Mouse (Mus musculus): Measurements from ENCODE around the gene Gucd1. TPM values are rescaled to one million over a fixed set of nuclear protein-coding genes. Genes with fewer than 3 reads are reported as not detected.

Gene Gucd1
- polyA plus RNA-seq (2017; shearing (Covaris generic)) = 27.0 TPM

GRCm38 (mm10) chr10:75517758-75518143, at the start of gene Gucd1:
Gene Gucd1, minus strand, starts transcription at chr10:75517972.

GRCm38 (mm10) chr10:75561071-75561654, 43.4 kb upstream of the Gucd1 start, which contains the start of gene Ggt1:
Gene Ggt1, plus strand, starts transcription at chr10:75561604.

GRCm38 (mm10) chr10:75559676-75560548, 42.1 kb upstream of the Gucd1 start, which contains the start of gene Lrrc75b:
Gene Lrrc75b, minus strand, starts transcription at chr10:75560330.

GRCm38 (mm10) chr10:75517073-75517757, 557 bp downstream of the Gucd1 start, which contains the start of gene Snrpd3:
Gene Snrpd3, plus strand, starts transcription at chr10:75517551.

GRCm38 (mm10) chr10:75400958-75401357, 116.8 kb downstream of the Gucd1 start, which contains the start of gene Upb1:
Gene Upb1, plus strand, starts transcription at chr10:75401115.

GRCm38 (mm10) chr10:75316872-75316907, 201.1 kb downstream of the Gucd1 start, which contains the start of gene Adora2a:
Gene Adora2a, plus strand, starts transcription at chr10:75316877.

Other genes starting within 250 kb of the Gucd1 start
- gene Adora2a, start 201.1 kb downstream of the Gucd1 start, polyA plus RNA-seq (2017; shearing (Covaris generic)) = 54.8 TPM
- 0.73 TPM for gene Upb1, start 116.9 kb downstream of the Gucd1 start, polyA plus RNA-seq (2017; shearing (Covaris generic))
- gene Snrpd3, start 421 bp downstream of the Gucd1 start, polyA plus RNA-seq (2017; shearing (Covaris generic)) = 192 TPM
- gene Lrrc75b, start 42.4 kb upstream of the Gucd1 start, polyA plus RNA-seq (2017; shearing (Covaris generic)) = 0.09 TPM
- gene Ggt1, start 43.6 kb upstream of the Gucd1 start, polyA plus RNA-seq (2017; shearing (Covaris generic)) = 1.9 TPM
- gene Ggt5, start 71.4 kb upstream of the Gucd1 start, polyA plus RNA-seq (2017; shearing (Covaris generic)) = 1.3 TPM
- gene Susd2, start 126.0 kb upstream of the Gucd1 start, polyA plus RNA-seq (2017; shearing (Covaris generic)) = 34.6 TPM
- gene Cabin1, start 246.4 kb upstream of the Gucd1 start, polyA plus RNA-seq (2017; shearing (Covaris generic)) = 65.0 TPM